Mouse (Mus musculus) spleen, adult 2 months (tissue): ENCODE data around the gene Zfr.

ENCODE experiments used
- CTCF ChIP-seq: fragments of 200-500 bp; IDR thresholded peaks from 2 replicates; pipeline ENCODE4 v1.5.1; 2011; ENCODE audit warnings: mild to moderate bottlenecking, inconsistent platforms; ENCODE audit not compliant: insufficient read depth, insufficient read length, insufficient replicate concordance; ENCODE audit errors: extremely low read depth
- POLR2A ChIP-seq: fragments of 200-500 bp; IDR thresholded peaks from 2 replicates; pipeline ENCODE4 v1.6.1; 2011; ENCODE audit warnings: low read depth, low read length, inconsistent platforms

- TF ChIP-seq CTCF, result no peak
- no peak for TF ChIP-seq POLR2A
These were observed 86.1 kb downstream of the Zfr start for GRCm38 (mm10) chr15:12203512-12204318.
